Mouse (Mus musculus) forebrain, postnatal 0 days (tissue): ENCODE results near the gene Nfkbid. TPM values are rescaled to one million over a fixed set of nuclear protein-coding genes. Genes with fewer than 3 reads are reported as not detected.

ENCODE experiments used
- ATAC-seq: fragments of 200-750 bp; cut with Nextera tagmentation; 2 replicates; pipeline ENCODE4 v1.8.0; 2017; ENCODE audit warnings: mild to moderate bottlenecking, moderate library complexity
- DNase-seq: peaks from one replicate; pipeline ENCODE4 v3.0.0-alpha.2; 2015
- H3K27ac ChIP-seq: fragments of 300-500 bp; sonication (generic); 2 replicates; pipeline ENCODE4 v1.5.1; 2014; ENCODE audit warnings: low read depth, mild to moderate bottlenecking, antibody characterized with exemption, low read length, moderate library complexity, mixed read lengths
- H3K27me3 ChIP-seq: fragments of 300-500 bp; sonication (generic); 2 replicates; pipeline ENCODE4 v1.6.1; 2014; ENCODE audit warnings: mild to moderate bottlenecking, low read length, mixed read lengths; ENCODE audit not compliant: insufficient read depth
- H3K36me3 ChIP-seq: fragments of 300-500 bp; sonication (generic); 2 replicates; pipeline ENCODE4 v1.6.1; 2014; ENCODE audit warnings: mild to moderate bottlenecking, moderate library complexity; ENCODE audit not compliant: insufficient read depth
- H3K4me1 ChIP-seq: fragments of 300-500 bp; sonication (generic); 2 replicates; pipeline ENCODE4 v1.6.1; 2014; ENCODE audit warnings: antibody characterized with exemption; ENCODE audit not compliant: insufficient read depth
- H3K4me2 ChIP-seq: fragments of 300-500 bp; sonication (generic); 2 replicates; pipeline ENCODE4 v1.6.1; 2014; ENCODE audit warnings: low read depth, mild to moderate bottlenecking, moderate library complexity
- H3K4me3 ChIP-seq: fragments of 300-500 bp; sonication (generic); 2 replicates; pipeline ENCODE4 v1.5.1; 2014; ENCODE audit warnings: low read depth, low read length, mixed read lengths
- H3K9ac ChIP-seq: fragments of 300-500 bp; sonication (generic); 2 replicates; pipeline ENCODE4 v1.6.1; 2014; ENCODE audit warnings: mild to moderate bottlenecking
- H3K9me3 ChIP-seq: fragments of 300-500 bp; sonication (generic); 2 replicates; pipeline ENCODE4 v1.6.1; 2016; ENCODE audit warnings: low read length
- CTCF ChIP-seq: sonication (generic); IDR thresholded peaks from 2 replicates; pipeline ENCODE4 v1.5.1; 2016; ENCODE audit warnings: antibody characterized with exemption, control low read depth, low read depth
- WGBS: fragments of 180-500 bp; shearing (Covaris S2); extraction: QIAGEN DNeasy Blood & Tissue Kit; methylation state at CpG from one replicate; pipeline ENCODE4 v1.1.7; 2014; 5-methylcytosine and 5-hydroxymethylcytosine counted together
- polyA plus RNA-seq: library from polyadenylated mRNA; unstranded; fragments of >200 nt; fragmentation: Nextera tagmentation; extraction: Ambion mirVana; gene quantifications from 2 replicates; pipeline ENCODE4 v1.2.1, GENCODE M21; 2015
- total RNA-seq: library from RNA; depleted of rRNA; stranded (reverse); fragments of >200 nt; gene quantifications from 2 replicates; pipeline ENCODE4 v1.2.3, GENCODE M21; 2014

The Nfkbid gene
- total and polyA plus RNA-seq, 2 experiments from 2014 or later = 1.7 to 3.4 TPM

- Histone ChIP-seq H3K9ac (no peak overlapping the region), H3K9me3 (no peaks in the 10 kb centered on the region), H3K4me2 (no peak overlapping the region), H3K27ac (no peak overlapping the region), H3K4me1 (no peaks in the 10 kb centered on the region), H3K27me3 (no peaks in the 10 kb centered on the region), H3K4me3 (no peak overlapping the region), H3K36me3 (peaks cover 65% of the 10 kb centered on the region)
- WGBS = 15% methylated on average over 4 of the region's 5 CpGs
- peak; percentile 73 for DNase-seq
- peak; percentile 81 for TF ChIP-seq CTCF
- ATAC-seq = no peak
Observed at GRCm38 (mm10) chr7:30440697-30441096, 19.2 kb downstream of the Nfkbid start.

GRCm38 (mm10) chr7:30443696-30444095, 22.2 kb downstream of the Nfkbid start:
- Histone ChIP-seq H3K4me1 (no peaks in the 10 kb centered on the region), H3K9ac (peak overlapping the region; percentile 98; the same call in 1 of the 2 replicates), H3K36me3 (peaks cover 42% of the 10 kb centered on the region), H3K4me2 (peak overlapping the region; percentile 92), H3K27ac (no peak overlapping the region), H3K4me3 (peak overlapping the region; percentile 88), H3K27me3 (no peaks in the 10 kb centered on the region), H3K9me3 (no peaks in the 10 kb centered on the region)
- 17% methylated on average over 9 of the region's 9 CpGs for WGBS
- DNase-seq (peak; percentile 59), ATAC-seq (no peak)
- TF ChIP-seq CTCF = no peak

GRCm38 (mm10) chr7:30444154-30444970, 22.8 kb downstream of the Nfkbid start:
- H3K27ac ChIP-seq = peak overlapping the region; percentile 96
- H3K4me1 ChIP-seq = no peaks in the 10 kb centered on the region
- no peaks in the 10 kb centered on the region for H3K9me3 ChIP-seq
- H3K36me3 ChIP-seq = peaks cover 35% of the 10 kb centered on the region
- ATAC-seq = peak; percentile 78
- no peaks in the 10 kb centered on the region for H3K27me3 ChIP-seq
- peak overlapping the region; percentile 92 for H3K4me2 ChIP-seq
- TF ChIP-seq CTCF = no peak
- H3K4me3 ChIP-seq = peak overlapping the region; percentile 88
- peak; percentile 94 for DNase-seq
- under 1% methylated on average over 37 of the region's 38 CpGs for WGBS
- H3K9ac ChIP-seq = peak overlapping the region; percentile 98

GRCm38 (mm10) chr7:30444971-30445751, 23.6 kb downstream of the Nfkbid start, which contains the start of gene Aplp1:
Gene Aplp1 (minus strand): TSS chr7:30445535.
- peak within 1 kb of the TSS; percentile 88 for H3K4me3 ChIP-seq
- no peaks in the 10 kb centered on the region for H3K4me1 ChIP-seq
- peak within 1 kb of the TSS; percentile 92 for H3K4me2 ChIP-seq
- no peaks in the 10 kb centered on the region for H3K9me3 ChIP-seq
- peaks cover 27% of the 10 kb centered on the region for H3K36me3 ChIP-seq
- peak within 1 kb of the TSS; percentile 96 for H3K27ac ChIP-seq
- no peak for TF ChIP-seq CTCF
- H3K9ac ChIP-seq = peak within 1 kb of the TSS; percentile 98
- no peaks in the 10 kb centered on the region for H3K27me3 ChIP-seq
- peak; percentile 88 for DNase-seq
- ATAC-seq = peak; percentile 81
- WGBS = 2% methylated on average over 72 of the region's 72 CpGs

- 60% methylated on average over 7 of the region's 7 CpGs for WGBS
- no peak overlapping the region for H3K4me3 ChIP-seq
- no peak overlapping the region for H3K4me2 ChIP-seq
- H3K27me3 ChIP-seq = peaks cover 30% of the 10 kb centered on the region
- H3K4me1 ChIP-seq = no peaks in the 10 kb centered on the region
- no peak for TF ChIP-seq CTCF
- H3K36me3 ChIP-seq = no peaks in the 10 kb centered on the region
- no peak for ATAC-seq
- DNase-seq = no peak
- H3K9me3 ChIP-seq = no peaks in the 10 kb centered on the region
- no peak overlapping the region for H3K9ac ChIP-seq
- no peak overlapping the region for H3K27ac ChIP-seq
Observed at GRCm38 (mm10) chr7:30450241-30450640, 28.7 kb downstream of the Nfkbid start.

GRCm38 (mm10) chr7:30453327-30453726, 31.8 kb downstream of the Nfkbid start:
- Histone ChIP-seq H3K27ac (no peak overlapping the region), H3K9me3 (0 out of 2 replicates have a peak, but pooled peaks cover 4% of the 10 kb centered on the region), H3K4me2 (0 out of 2 replicates have a peak overlapping the region, but pooled peaks have one; percentile 8), H3K4me3 (0 out of 2 replicates have a peak overlapping the region, but pooled peaks have one; percentile 2), H3K9ac (no peak overlapping the region), H3K4me1 (peaks cover 4% of the 10 kb centered on the region; the same call in 1 of the 2 replicates), H3K27me3 (peaks cover 52% of the 10 kb centered on the region), H3K36me3 (no peaks in the 10 kb centered on the region)
- ATAC-seq (no peak), DNase-seq (no peak)
- WGBS = 11% methylated on average over 25 of the region's 25 CpGs
- no peak for TF ChIP-seq CTCF
